Mouse (Mus musculus): ENCODE data around the gene Olfr323.
A peak's percentile ranks its signal among the peaks of the same experiment; 100 is the strongest.

Gene Olfr323

GRCm38 (mm10) chr11:58630401-58630800, at the start of gene Olfr323:
Olfr323 (minus strand) TSS chr11:58630501.
- no peak for DNase-seq (ENCODE audit: low spot score)

GRCm38 (mm10) chr11:58671825-58672224, 41.5 kb upstream of the Olfr323 start:
- DNase-seq (ENCODE audit: low spot score): no peak

- no peak for DNase-seq (ENCODE audit: low spot score)
Observed at GRCm38 (mm10) chr11:58669252-58669651, 39.0 kb upstream of the Olfr323 start.

- DNase-seq (ENCODE audit: low spot score): no peak
Observed at GRCm38 (mm10) chr11:58658596-58658995, 28.3 kb upstream of the Olfr323 start, which contains the start of gene Olfr322. Olfr322 (plus strand) TSS chr11:58658782.

GRCm38 (mm10) chr11:58655151-58655550, 24.9 kb upstream of the Olfr323 start:
- no peak for DNase-seq (ENCODE audit: low spot score)

GRCm38 (mm10) chr11:58643350-58643749, 13.0 kb upstream of the Olfr323 start:
- peak; percentile 17 for DNase-seq (ENCODE audit: low spot score)

- no peak for DNase-seq (ENCODE audit: low spot score)
Observed at GRCm38 (mm10) chr11:58641638-58642358, 11.5 kb upstream of the Olfr323 start.

- no peak for DNase-seq (ENCODE audit: low spot score)
Observed at GRCm38 (mm10) chr11:58641057-58641456, 10.8 kb upstream of the Olfr323 start.

- peak; percentile 8 for DNase-seq (ENCODE audit: low spot score)
Observed at GRCm38 (mm10) chr11:58640272-58640867, 10.1 kb upstream of the Olfr323 start, which contains the start of gene Trim58. Trim58 (plus strand) TSS chr11:58640465.

- DNase-seq (ENCODE audit: low spot score): peak; percentile 38
Observed at GRCm38 (mm10) chr11:58638176-58638701, 7.9 kb upstream of the Olfr323 start.

- peak; percentile 35 for DNase-seq (ENCODE audit: low spot score)
Observed at GRCm38 (mm10) chr11:58636376-58636977, 6.2 kb upstream of the Olfr323 start.

GRCm38 (mm10) chr11:58634878-58635277, 4.6 kb upstream of the Olfr323 start:
- DNase-seq (ENCODE audit: low spot score): no peak

- DNase-seq (ENCODE audit: low spot score): no peak
Observed at GRCm38 (mm10) chr11:58626146-58626545, 4.2 kb downstream of the Olfr323 start.

GRCm38 (mm10) chr11:58618793-58619192, 11.5 kb downstream of the Olfr323 start:
- no peak for DNase-seq (ENCODE audit: low spot score)

- no peak for DNase-seq (ENCODE audit: low spot score)
Observed at GRCm38 (mm10) chr11:58618369-58618768, 11.9 kb downstream of the Olfr323 start.

- no peak for DNase-seq (ENCODE audit: low spot score)
Observed at GRCm38 (mm10) chr11:58615975-58616374, 14.3 kb downstream of the Olfr323 start, which contains the start of gene 2210407C18Rik. 2210407C18Rik (minus strand) TSS chr11:58616075.

GRCm38 (mm10) chr11:58614526-58614925, 15.8 kb downstream of the Olfr323 start:
- DNase-seq (ENCODE audit: low spot score): no peak

GRCm38 (mm10) chr11:58613359-58613758, 16.9 kb downstream of the Olfr323 start:
- DNase-seq (ENCODE audit: low spot score): no peak

- no peak for DNase-seq (ENCODE audit: low spot score)
Observed at GRCm38 (mm10) chr11:58607030-58607429, 23.3 kb downstream of the Olfr323 start.

GRCm38 (mm10) chr11:58606177-58606919, 24.0 kb downstream of the Olfr323 start:
- DNase-seq (ENCODE audit: low spot score): no peak

GRCm38 (mm10) chr11:58605228-58605627, 25.1 kb downstream of the Olfr323 start:
- no peak for DNase-seq (ENCODE audit: low spot score)

GRCm38 (mm10) chr11:58604688-58605087, 25.6 kb downstream of the Olfr323 start:
- DNase-seq (ENCODE audit: low spot score): no peak

Measured in urinary bladder, postnatal 25 days (tissue).